Mouse (Mus musculus): Measurements from ENCODE around the gene Focad.

Focad gene

DNA sequence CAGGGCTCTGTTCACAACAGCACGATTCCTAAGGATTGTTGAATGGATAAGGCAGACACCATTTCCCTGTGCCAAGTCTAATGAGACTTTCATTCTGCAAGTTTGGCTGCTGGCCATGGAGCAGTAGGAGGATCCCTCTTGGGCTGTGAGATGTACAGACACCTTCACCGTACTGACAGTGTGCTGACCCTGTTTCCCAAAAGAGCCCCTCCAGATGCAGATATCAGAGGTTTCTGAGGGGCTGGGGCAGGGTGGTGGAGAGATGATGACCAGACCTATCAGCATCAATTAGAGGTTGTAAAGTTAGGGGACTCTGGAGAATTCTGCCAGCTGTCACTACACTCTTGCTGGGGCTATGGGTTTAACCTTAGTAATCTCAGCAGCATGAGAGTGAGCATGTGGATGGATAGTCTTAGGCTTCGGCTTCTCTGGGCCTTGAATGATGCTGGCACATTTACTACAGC lies 115.0 kb downstream of the Focad start:
- no peak for DNase-seq (ENCODE audit: low read depth, low spot score)

GRCm38 (mm10) chr4:88210602-88211001 lies 116.2 kb downstream of the Focad start:
- no peak for DNase-seq (ENCODE audit: low read depth, low spot score)

DNA sequence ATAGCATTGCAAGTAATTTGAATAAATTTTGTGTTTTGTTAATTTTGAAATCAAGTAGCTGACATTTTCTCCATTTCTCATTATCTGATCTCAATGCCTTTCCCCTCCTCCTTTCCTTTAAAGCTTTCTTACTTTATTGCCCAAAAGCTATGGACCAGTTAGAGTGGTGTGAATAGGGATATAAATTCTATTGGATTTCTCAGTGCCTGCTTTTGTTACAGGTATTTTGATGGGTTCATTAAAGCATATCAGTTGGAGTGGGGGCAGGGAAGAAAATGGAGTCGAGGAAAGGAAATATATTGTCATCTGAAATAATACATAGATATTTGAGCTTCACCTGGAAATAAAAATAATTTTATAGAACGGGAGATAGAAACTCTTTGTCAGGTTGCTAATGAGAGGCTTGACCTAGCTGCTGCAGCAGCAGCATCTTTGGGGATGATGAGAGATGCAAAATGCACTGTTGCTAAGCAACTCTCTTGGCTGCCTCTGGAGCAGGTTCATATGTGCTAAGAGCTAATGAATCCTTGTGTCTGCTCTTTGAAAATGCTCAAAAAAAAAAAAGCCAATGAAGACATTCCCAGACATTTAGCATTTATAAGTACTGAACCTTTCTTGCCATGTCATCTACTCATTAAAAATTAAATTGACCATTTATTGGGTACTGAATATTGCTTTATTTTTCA lies 116.9 kb downstream of the Focad start:
- DNase-seq (ENCODE audit: low read depth, low spot score), result no peak

DNA sequence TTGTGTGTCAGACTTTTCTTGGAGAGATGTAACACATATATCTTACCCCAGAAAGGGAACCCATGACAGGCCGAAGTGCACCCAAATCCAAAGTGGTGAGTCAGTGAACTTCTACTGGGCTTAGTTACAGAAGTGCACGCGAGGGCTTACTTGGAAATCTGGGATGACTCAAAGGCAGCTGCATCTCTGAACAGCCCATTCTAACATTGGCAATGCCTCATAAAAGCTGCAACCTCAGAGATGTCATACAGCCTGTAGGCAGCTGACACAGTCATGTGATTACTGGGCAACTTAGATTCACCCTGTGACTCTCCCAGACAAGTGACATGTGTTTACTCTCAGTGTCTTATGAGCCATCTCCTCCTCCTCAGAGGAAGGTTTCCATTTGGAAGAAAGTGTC lies 119.5 kb downstream of the Focad start:
- no peak for DNase-seq (ENCODE audit: low read depth, low spot score)

- DNase-seq (ENCODE audit: low read depth, low spot score), result no peak
These were observed 123.9 kb downstream of the Focad start for GRCm38 (mm10) chr4:88218286-88218685.

DNA sequence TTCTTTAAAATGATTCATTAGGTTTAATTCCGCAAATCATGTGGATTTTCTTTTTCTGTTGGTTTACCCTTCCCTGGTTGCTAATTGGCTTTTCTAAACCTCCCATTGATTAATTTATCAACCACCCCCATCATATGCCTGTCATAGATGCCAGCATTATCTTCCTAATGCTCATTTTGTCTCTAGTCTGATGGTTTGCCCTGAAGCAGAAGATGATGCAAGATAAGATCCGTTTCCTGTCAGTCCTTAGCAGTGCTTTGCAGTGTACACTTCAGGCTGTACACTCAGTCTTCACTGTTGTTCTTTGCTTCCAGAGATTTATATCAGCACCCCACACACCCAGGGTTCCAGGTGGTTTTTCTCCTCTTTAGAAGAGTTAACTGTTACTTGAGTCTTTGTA lies 124.4 kb downstream of the Focad start:
- DNase-seq (ENCODE audit: low read depth, low spot score), result no peak

GRCm38 (mm10) chr4:88231375-88231774 lies 136.9 kb downstream of the Focad start:
- DNase-seq (ENCODE audit: low read depth, low spot score), result no peak

- no peak for DNase-seq (ENCODE audit: low read depth, low spot score)
These were observed 141.5 kb downstream of the Focad start for GRCm38 (mm10) chr4:88235941-88236340.

GRCm38 (mm10) chr4:88236926-88237756 lies 142.7 kb downstream of the Focad start:
- no peak for DNase-seq (ENCODE audit: low read depth, low spot score)

DNA sequence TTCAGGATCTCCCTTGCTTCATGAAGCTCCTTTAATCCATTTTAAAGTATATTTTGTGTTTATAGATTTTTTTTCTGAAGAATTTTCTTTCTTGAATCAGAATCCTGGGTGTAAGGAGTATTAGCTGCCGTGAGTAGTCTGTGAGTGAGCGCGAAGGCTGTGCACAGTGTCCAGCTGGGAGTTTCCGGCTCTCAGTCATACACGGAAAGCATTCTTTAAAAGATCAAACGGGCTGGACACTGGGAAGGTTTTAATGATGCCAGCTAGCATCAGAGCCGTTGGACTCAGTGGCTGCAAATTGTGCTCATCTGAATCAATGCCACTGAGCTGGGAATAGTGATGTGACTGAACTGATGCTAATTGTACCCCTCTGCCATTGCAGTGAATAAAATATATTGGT lies 143.9 kb downstream of the Focad start:
- DNase-seq (ENCODE audit: low read depth, low spot score), result no peak

DNA sequence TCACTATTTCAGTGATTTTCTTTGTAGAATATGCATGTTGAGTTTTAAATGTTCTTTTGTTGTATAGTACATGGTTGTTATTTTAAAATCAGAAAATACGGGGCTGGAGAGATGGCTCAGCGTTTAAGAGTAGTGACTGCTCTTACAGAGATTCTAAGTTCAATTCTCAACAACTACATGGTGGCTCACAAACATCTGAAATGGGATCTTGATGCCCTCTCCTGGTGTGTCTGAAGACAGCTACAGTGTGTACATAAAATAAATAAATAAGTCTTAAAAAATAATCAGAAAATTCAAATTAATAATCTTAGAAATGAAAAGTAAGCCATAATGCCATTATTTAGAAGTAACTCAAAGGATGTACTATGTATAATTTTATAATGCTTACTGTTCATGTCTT lies 149.4 kb downstream of the Focad start:
- DNase-seq (ENCODE audit: low read depth, low spot score), result no peak

- no peak for DNase-seq (ENCODE audit: low read depth, low spot score)
These were observed 151.1 kb downstream of the Focad start for GRCm38 (mm10) chr4:88245494-88245893.

- DNase-seq (ENCODE audit: low read depth, low spot score), result no peak
These were observed 166.9 kb downstream of the Focad start for GRCm38 (mm10) chr4:88261349-88261748.

- DNase-seq (ENCODE audit: low read depth, low spot score), result no peak
These were observed 170.1 kb downstream of the Focad start for GRCm38 (mm10) chr4:88264536-88264935.

DNA sequence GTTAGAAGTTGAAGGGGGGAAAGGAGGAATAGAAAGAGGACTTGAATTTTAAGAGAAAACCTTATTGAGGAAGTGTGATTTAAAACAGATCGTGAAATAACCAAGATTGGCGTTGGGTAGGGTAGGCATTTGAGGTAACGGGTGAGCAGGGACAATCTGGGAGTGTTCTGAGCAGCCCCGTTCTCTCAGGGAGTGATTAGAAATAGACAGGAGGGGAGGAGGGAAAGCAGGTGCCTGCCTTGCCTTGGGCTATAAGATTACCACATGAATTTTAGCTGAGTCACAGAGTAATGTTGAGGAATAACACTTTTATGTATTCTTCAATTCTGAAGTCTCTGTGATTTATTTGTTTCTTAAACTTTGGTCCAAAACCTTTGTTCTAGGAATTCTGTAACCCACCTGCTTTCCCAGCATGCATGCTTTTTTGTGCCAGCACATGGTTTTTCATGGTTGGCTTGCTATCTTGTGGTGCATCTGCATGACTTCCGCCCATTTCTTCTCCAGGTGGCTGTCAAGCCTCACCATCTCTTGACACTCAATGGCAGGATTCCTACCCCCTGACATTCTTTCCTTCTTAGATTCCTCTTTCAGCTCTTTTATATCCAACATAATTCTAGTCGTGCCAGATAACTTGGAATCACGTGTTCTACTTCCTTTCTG lies 176.1 kb downstream of the Focad start:
- no peak for DNase-seq (ENCODE audit: low read depth, low spot score)

- no peak for DNase-seq (ENCODE audit: low read depth, low spot score)
These were observed 181.2 kb downstream of the Focad start for GRCm38 (mm10) chr4:88275571-88276041.

- no peak for DNase-seq (ENCODE audit: low read depth, low spot score)
These were observed 181.8 kb downstream of the Focad start for GRCm38 (mm10) chr4:88276058-88276734.

DNA sequence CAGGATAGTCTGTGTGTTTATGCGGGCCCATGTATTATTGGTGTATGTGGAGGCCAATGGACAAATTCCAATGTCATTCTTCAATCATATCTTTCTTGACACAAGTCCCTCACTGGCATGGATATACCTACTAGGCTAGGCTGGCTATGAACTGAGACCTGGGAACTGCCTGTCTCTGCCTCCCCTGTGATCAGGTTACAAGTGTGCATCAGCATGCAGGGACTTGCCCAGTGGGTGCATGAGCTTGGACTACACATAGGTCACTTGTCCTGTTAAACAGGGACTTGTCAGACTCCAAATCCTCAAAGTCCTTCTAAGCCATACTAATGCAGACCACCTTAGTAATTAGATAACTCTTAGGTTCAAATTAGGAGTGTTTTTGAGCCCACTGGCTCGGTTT lies 184.1 kb downstream of the Focad start:
- DNase-seq (ENCODE audit: low read depth, low spot score), result no peak

DNA sequence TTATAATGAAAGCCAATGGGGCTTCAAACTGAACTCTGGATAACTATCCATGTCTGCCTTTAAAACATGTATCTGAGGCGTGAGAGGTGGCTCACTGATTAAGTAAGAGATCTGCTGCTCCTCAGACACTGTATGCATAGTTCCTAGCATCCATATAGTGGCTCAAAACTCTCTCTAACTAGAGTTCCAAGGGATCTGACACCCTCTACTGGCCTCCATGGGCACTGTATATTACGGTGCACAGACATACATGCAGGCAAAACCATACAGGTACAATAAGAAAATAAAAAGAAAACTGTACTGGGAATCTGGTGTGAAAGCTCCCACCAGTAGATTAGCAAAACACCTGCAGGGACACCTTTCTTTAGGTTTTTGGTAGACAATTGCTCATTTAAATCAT lies 186.1 kb downstream of the Focad start:
- no peak for DNase-seq (ENCODE audit: low read depth, low spot score)

DNA sequence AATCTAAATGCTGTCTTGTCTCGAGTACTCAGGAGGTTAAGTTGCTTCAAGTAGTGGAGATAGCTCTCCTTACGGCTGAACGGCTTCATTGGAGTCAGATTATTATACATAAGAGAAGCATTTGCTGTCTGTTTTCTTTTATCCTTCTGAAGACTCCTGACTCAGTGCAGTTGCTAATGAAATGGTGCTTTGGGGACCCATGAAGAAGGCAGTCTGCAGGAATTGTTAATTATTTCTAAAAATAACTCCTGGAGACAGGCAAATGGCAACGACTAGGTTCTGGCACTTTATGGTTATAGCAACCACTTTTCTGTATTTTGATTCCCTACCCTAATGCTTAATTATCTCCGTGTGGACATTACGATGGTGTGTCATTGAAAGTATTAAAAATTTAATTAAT lies 201.1 kb downstream of the Focad start:
- no peak for DNase-seq (ENCODE audit: low read depth, low spot score)

DNA sequence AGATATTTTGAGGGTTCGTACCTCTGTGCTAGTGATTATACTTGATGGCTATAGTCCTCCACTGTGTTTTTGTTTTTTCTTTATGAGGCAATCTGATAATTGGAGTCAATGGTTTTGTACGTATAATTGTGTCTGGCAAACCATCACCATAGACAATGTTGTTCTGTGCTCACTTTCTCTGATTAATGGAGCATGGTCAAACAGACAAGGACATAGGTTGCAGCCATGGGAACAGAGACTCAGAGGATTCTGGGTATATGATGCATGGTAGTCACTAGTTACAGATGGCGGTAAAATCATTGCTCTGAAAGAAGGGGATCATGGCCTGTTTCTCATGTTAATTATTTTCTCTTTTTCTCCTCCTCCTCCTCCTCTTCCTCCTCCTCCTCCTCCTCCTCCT lies 205.1 kb downstream of the Focad start:
- no peak for DNase-seq (ENCODE audit: low read depth, low spot score)
